Mouse (Mus musculus) layer of hippocampus, adult 11-12 months (tissue): ENCODE results near the gene Vps13a.
A peak's percentile ranks its signal among the peaks of the same experiment; 100 is the strongest.
"Not testable (repeated sequence)": the region's sequence is repeated elsewhere in the genome, so short reads cannot be mapped to it uniquely, and the experiment has no call there.

Experiments used
- DNase-seq: peaks from one replicate; pipeline ENCODE4 v3.0.0; 2022; ENCODE audit warnings: low spot score

Gene Vps13a

DNA sequence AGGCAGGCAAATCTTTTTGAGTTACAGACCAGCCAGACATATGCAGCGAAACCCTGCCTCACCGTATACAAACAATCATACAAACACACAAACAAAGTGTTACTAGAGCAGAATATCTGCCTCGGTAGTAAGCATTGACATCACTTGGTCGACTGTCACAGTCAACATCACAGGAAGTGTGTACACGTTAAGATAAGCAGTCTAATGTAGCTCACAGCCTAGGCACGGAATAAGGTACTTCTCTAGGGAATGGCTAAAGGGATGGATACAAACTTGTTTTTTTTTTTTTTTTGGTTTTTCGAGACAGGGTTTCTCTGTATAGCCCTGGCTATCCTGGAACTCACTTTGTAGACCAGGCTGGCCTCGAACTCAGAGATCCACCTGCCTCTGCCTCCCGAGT lies 23.3 kb downstream of the Vps13a start:
- DNase-seq = not testable (repeated sequence)

DNA sequence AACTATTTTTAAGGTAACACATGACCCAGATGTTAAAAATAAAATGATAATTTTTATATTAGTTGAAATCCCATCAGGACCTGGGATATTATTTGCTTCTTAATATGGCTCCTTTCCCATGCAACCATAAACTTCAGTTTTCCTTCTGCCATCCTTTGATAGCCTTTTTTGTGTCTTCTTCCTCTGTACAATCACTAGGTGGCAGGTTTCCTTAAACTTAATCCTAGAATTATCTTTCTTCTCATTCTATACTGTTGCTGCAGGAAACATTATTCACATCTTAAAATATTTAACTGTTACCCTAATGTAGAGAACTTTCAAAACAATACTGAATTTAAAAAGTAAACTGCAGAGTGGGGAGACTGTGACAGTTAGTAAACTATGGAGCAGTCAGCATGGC lies 24.9 kb downstream of the Vps13a start:
- no peak for DNase-seq

DNA sequence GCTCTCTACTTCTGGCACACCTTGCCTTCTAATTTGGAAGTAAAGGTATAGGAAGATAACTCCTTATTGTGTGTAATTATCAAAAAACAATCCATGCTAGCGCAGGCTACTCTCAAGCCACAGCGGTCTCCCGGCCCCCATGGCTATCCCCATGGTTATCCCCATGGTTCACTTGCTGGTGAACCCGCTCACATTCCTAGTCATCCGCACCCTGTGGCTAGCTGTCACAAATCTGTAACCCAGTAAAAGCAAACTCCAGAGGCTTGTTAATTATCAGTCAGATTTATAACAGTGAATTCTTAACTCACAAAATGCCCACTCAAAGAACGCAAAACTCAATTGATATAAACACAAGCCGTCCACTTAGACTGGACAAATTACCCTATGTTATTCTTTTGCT lies 25.5 kb downstream of the Vps13a start:
- DNase-seq = no peak

DNA sequence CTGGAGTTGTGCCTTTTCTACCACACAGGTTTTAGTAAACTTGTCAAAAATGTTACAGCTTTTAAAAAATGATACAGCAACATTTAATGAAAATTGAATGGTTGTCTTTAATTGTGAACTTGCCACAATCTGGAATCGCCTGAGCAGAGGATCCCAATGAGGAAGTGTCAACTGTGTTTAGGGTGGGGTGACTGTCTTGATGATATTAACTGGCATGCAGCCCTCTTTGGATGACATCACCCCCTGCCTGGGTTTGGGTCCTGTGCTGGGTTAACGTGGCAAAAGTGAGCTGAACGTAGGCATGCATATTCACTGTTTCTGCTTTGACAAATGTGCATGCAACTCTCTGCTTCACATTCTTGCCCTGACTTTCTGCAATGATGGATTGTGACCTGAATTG lies 27.6 kb downstream of the Vps13a start:
- DNase-seq = no peak

DNA sequence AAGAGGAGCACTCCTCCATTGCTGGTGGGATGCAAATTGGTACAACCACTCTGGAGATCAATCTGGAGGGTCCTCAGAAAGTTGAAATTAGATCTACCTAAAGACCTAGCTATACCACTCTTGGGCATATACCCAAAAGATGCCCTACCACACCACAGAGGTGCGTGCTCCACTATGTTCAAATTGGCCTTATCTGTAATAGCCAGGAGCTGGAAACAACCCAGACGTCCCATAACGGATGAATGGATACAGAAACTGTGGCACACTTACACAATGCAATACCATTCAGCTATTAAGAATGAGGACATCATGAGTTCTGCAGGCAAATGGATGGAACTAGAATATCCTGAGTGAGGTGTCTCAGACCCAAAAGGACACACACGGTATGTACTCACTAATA lies 43.9 kb downstream of the Vps13a start:
- no peak for DNase-seq

DNA sequence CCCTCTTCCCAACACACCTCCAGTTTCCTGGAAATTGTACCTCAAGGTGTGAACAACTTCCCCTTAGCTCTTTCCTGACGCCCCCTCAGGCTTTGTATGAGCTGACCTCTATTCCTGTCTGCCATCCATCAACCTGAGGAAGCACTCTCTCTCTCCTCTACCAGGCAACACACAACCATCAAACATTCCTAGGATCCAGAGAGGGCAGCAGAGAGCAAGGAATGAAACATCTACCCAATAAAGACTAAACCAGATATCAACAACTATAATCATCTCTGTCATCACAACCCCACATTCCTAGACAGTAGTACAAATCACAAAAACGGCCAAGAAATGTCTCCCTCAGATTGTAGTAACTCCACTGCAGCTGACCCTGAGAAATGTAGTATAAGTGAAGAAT lies 52.0 kb downstream of the Vps13a start:
- no peak for DNase-seq

DNA sequence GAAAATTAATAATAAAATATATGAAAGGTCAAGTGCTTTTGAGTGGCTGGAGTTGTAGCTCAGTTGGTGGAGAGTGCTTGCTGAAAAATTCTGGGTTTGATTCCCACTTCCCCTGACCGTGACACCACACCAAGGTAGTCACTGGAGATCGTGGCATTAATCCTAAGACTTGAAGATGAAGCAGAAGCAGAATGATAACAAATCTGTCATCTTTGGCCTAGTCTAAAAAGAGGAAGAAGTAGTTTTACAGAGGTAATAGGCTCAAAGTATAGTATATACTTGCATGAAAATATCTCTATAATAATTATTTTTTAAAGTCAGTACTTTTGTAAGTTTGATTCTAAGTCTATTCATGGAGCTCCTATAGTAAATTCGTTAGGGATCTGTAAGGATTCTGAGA lies 65.5 kb downstream of the Vps13a start:
- DNase-seq = no peak

DNA sequence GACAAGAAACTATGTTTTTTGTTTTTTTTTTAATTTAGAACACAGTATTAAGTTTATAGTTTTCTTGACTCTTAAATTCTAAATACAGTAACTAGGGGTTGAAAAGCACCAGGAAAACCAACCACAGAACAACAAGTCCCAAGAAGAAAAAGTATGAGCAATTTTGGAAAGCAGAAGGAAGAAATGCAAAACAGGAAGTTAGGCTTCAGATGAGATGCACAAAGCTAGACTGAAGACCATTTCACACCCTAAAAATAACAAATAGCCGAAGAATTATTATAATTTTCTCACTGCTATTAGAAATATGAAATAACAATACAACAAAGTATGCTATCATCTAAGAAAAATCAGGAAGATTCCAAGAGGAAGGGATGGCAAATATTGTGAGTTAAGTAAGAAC lies 78.9 kb downstream of the Vps13a start:
- DNase-seq = no peak

DNA sequence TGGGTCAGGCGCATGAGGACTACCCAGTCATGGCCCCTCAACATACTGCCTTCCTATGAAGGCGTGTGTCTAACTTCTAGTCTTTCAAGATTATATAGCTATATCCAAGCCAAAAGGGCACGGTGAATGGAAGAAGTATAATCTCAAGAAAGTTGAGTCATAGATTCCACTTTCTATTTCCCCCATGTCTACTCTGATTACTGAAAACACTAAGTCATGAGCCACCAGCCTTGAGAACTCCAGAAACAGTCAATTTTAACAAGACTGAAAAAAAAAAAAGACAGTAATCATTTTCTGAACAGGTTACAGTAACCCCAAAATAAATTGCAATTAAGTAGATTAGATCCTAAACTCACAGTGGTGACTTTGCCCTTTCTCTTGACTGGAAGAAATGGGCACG lies 95.8 kb downstream of the Vps13a start:
- no peak for DNase-seq

DNA sequence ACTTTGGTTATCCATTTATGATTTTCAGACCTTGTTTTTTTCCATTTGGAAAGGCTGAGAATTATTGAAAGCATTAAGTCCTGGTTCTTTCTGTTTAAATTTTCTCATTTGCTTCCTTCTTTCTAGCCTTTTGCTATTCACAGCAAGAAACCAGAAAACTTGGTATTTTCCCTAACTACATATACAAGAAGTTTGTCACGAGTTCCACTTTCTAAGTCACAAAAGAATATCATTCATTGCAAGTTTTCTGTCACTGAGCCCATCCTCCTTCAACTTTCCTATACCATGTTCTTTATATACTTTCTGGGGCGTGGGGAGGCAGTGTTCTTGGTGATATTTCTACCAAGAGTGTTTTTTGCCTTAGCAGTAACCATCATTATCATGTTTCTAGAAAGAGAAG lies 96.5 kb downstream of the Vps13a start:
- DNase-seq = no peak

DNA sequence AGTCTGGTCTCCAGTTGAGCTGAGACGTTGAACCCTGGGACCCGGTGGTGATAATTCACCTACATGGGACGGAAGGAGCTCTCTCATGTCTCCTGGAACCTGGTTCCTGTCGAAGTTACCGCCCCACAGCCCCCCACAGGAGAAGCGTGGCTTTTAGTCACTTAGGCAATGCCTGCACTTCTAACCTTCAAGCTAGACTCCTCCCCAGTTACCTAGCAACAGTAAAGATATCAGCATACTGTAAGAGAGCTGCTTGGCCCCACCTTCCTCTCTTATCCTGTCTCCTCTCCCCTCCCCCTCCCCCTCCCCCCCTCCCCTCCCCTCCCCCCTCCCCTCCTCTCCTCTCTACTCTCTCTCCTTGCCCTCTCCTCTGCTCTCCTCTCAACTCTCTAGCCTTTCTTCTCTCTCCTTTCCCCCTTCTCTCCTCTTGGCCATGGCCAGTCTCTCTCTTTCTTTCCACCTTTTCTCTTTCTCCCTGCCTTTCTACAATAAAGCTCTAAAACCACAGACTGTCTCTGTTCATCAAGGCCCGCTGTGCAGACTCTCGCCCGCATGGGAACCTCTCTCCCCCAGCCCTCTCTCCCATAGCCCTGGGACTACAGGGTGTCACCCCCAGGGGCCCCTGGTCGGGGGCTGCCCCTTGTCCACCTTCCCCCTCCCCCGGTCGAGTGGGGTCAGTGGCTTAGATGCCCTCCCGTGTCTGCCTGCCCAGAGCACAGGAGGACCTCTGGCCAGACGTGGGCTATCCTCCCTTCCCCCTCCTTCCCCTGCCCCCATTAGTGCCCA lies 154.9 kb downstream of the Vps13a start:
- DNase-seq = no peak

DNA sequence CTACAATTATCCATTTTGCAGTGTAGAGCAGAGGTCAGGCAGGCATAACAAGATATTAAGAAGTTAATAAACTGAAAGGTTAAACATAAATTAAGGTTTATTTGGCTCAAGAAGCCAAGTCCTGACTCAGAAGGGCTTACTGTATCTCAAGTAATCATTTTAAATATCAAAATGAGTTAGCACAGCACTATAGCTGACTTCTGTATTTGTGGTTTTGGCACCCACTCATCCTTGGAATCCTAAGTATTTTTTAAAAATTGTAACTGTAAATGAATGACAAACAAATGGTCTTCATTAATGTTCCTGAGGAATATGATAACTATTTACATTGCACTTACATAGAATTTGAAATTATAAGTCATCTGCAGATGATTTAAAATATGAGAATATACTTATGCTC lies 155.7 kb downstream of the Vps13a start:
- no peak for DNase-seq

DNA sequence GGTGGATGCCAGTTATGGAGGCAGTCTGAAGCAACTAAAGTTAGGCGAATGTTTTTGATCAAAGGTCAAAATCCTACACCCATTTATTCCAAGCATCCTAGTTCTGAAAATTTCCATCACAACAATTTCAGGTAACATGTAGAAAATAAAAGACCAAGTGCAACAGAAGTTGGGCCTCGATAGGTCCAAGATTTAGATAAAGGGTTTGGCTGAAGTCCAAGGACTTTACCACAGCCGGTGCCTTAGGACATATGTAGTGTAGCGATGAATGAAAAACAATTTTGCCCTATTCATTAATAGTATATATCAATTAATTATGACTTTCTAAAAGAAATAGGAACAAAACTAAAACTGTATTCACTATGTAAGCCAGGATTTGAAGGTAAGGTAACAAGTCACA lies 157.6 kb downstream of the Vps13a start:
- no peak for DNase-seq

DNA sequence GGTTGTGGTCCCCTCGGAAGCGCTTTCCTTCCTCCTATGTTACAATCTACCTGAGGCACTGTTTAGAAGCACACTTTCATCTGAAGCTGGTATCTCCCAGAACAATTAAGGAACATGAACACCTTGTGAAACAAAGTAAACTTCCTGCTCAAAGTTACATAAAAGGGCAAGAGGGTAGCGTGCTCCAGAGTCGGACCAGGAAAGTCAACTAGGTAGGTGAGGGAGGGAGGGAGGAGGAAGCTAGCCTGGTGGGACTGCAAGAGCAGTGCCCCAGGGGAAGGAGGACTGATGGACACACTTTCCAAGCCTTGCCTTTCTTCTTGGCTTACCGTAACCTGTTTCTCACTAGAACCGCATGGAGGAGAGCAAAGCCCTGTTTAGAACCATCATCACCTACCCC lies 173.1 kb downstream of the Vps13a start:
- DNase-seq = no peak

DNA sequence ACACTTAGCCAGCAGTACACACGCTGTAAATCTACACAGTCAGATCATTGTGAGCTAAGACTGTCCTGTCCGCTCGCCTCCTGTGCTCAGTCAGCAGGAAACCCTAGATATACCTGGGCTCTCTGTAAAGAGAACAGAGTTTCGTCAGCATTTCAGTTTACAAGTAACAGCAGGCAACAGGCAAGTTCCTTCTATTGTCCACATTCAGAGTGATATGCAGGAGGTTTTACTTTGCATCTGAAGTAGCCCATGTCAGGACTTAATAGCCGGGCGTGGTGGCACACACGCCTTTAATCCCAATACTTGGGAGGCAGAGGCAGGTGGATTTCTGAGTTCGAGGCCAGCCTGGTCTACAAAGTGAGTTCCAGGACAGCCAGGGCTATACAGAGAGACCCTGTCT lies 178.7 kb downstream of the Vps13a start:
- no peak for DNase-seq

DNA sequence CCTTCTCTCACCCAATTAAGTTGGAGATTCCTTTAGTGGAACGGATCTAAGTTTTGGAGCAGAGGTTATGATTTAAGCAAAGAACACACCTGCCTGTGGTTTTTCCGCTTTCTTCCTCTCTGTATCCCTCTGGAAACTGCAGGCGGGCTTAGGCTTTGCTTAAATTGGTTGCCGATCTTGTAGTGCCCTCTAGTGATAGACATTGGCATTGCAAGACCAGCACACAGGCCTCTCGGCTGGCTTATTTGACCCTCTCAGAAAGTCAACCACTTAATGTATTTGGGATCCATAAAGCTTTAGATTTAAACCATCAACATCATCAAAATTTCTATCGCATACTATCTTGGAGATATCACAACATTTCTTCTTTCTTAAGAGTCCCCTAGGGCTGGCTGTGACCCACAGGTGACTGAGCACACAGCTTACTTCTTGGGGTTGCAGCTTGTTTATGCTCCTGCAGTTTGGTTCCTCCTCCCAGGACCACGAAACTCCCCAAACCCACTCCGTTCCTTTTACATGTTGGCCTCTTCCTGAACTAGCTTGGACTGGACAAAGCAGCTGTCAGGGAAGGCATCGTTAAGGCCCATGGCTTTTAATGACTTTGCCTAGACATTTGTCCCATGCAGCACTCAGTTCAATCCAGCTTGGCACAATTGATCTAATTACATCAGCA lies 181.3 kb downstream of the Vps13a start:
- peak; percentile 87 for DNase-seq

DNA sequence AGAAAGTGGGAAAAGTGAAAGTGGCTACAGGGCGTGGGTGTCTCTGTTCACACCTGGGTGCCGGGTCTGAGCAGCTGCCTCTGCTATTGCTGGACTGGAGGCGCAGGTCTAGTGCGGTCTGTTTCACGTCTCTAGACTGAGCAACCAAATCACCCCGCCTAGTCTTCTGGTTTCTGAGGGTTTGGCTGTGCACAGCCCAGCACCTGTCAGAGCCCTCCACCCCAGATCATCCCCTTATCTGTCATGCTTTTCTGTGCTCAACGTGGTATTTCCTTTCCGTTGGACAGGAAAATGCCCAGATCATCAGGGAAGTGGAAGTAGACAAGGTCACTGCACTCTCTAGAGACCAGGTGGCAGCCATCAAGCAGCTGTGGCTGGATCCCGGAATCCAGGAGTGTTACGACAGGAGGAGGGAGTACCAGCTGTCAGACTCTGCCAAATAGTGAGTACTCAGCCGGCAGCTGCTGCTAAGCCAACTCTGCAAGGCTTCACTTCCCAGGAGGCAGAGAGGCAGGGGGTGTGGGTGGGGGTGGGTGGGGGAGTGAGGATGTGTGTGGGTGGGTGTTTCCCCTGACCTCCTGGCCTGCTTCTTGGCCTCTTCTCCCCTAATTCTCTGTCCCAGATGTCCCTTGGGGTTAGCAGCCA lies 182.0 kb downstream of the Vps13a start:
- DNase-seq = no peak

DNA sequence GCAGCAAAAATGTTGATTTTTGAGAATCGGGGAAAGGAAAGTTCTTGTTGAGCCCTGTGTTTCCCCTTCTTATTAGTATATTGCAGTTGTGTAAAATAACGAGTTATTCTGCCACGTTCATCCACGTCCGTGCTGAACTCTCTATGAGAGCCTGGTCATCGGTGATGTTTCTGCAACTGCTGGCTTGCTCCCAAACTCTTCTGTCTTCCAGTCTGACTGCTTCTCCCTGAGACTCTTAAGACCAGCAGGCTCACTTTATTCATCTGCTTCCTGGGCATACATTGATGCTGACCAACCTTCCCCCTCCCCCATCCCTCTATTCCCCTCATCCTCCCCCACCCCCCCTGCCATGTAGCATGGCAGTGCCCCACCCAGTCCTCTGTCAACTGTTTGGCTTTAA lies 183.5 kb downstream of the Vps13a start:
- no peak for DNase-seq

DNA sequence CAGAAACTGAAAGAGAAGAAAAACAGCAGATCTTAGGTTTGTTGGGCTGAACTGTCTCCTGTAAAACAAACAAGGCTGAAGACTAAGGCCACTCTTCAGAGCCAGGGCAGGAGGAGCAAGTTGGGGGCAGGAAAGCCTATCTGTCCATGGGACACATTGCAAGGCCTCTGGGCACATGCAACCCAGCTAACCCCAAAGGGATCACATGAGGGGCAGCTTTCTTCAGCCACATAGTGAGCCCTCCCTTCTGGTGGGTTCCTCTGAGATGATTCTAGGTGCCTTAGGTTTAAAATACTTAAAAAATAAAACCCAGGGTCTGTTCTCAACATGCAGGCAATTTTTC lies 186.8 kb downstream of the Vps13a start:
- DNase-seq = no peak

DNA sequence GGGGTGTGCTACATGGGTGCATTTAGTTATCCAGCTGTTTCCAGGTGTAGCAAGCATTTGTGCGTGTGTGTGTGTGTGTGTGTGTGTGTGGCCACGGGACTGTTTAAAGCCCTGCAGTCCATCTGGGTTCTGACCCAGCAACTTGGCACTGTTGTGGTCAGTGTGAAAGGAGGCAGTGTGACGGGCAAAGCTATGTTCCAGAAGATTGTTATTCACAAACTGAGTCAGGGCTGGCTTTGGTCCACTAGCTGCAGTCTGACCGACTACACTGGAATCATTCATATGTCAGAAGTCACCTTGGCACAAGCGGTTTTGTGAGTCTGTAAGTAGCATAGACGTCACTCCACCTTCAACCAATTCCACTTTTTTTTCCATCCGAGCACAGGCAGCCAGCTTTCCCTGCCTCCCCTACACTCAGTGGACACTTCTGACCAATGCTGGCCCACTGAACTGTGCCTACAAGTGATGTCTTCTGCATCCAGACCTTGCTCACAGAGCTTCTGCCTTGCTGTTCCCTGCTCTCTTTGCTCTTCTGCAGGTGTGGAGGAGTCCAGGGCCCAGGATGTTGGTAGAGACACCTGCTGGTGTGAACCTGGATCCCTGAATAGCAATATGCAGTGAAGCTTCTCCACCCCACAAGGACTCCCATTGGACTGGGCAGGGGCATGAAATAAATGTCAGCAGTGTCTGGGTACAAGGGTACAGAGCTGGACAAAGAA lies 187.3 kb downstream of the Vps13a start:
- DNase-seq = peak; percentile 58

DNA sequence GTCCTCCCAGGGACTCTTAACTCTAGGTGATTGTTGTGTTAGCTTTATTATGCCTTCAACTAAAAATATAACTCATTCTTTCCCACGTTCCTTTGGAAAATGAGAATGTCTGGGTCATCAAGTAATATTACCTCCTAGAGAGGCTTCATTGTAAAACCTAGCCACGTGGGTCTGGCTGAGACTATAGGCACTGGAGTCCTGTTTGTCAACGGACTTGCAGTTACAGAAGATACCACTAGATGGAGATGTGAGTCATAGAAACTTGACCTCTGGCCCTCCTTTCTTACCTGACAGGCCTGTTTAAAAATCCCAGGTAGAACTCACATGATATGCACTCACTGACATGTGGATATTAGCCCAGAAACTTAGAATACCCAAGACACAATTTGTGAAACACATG lies 195.4 kb downstream of the Vps13a start:
- DNase-seq = no peak

DNA sequence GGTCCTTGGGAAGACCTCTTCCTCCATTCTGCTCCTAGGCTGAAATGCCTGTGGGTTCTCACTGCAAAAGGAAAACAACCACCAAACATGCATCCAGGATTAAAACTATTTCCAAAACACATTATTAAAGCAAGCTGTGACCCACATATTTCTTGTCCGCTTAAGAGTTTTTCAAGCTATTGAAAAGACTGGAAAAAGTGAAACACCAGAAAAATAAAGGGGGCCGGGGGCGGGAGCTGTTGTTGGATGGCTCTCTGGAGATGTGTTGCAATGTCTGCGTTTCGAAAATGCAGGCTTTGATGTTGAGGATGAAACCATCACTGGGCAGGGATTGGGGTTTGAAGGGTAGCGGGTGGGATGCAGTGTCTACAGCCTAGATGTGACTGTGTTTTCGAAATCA lies 196.2 kb downstream of the Vps13a start:
- no peak for DNase-seq

DNA sequence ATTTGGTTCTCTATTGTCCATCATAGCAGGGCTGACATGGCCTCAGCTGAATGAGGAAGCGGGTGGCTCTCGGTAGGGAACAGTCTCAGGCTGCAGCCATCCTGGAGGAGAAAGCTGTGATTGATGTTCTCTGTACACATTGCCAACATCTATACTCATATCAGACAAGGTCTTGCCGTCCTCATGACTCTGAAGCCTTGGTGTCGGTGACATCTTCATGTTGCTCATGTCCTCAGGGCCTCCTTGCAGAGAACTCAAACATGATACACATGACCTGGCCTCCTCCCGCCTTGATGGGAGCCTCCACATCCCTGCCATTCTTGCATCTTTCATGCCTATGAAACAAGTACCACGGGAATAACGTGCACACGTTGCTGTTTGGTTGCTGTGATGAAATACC lies 200.2 kb downstream of the Vps13a start:
- DNase-seq = no peak
